Mouse (Mus musculus) ovary, adult 2 months (tissue): ENCODE measurements around the gene Olfr1504. TPM values are rescaled to one million over a fixed set of nuclear protein-coding genes. Genes with fewer than 3 reads are reported as not detected.

ENCODE experiments used
- polyA plus RNA-seq: library from polyadenylated mRNA; depleted of rRNA; stranded (reverse); fragments of >200 nt; gene quantifications from 2 replicates; pipeline ENCODE4 v1.2.3, GENCODE M21; 2012; rRNA removed

Gene Olfr1504
- not detected in 2 replicates for polyA plus RNA-seq

GRCm38 (mm10) chr19:13897828-13898227, at the start of gene Olfr1504:
Gene Olfr1504 (minus strand): TSS chr19:13897928.

GRCm38 (mm10) chr19:13913230-13913629, 15.5 kb upstream of the Olfr1504 start, which contains the start of gene Olfr1505:
Gene Olfr1505 (plus strand): TSS chr19:13913530.

GRCm38 (mm10) chr19:13861495-13861894, 36.2 kb downstream of the Olfr1504 start, which contains the start of gene Olfr1502:
Gene Olfr1502 (plus strand): TSS chr19:13861795.

GRCm38 (mm10) chr19:13850592-13850991, 47.1 kb downstream of the Olfr1504 start, which contains the start of gene Olfr1501:
Gene Olfr1501 (minus strand): TSS chr19:13850692.

Other genes starting within 250 kb of the Olfr1504 start
- not detected in 2 replicates for gene Olfr1490, start 246.8 kb downstream of the Olfr1504 start, polyA plus RNA-seq
- gene Olfr1491, start 200.7 kb downstream of the Olfr1504 start, polyA plus RNA-seq: not detected in 2 replicates
- not detected in 2 replicates for gene Olfr1493-ps1, start 174.7 kb downstream of the Olfr1504 start, polyA plus RNA-seq
- not detected in 2 replicates for gene Olfr1494, start 158.2 kb downstream of the Olfr1504 start, polyA plus RNA-seq
- not detected in 2 replicates for gene Olfr1495, start 133.3 kb downstream of the Olfr1504 start, polyA plus RNA-seq
- not detected in 2 replicates for gene Olfr1496, start 120.0 kb downstream of the Olfr1504 start, polyA plus RNA-seq
- not detected in 2 replicates for gene Olfr1497, start 99.7 kb downstream of the Olfr1504 start, polyA plus RNA-seq
- not detected in 2 replicates for gene Olfr1499, start 78.5 kb downstream of the Olfr1504 start, polyA plus RNA-seq
- not detected in 2 replicates for gene Olfr1500, start 67.4 kb downstream of the Olfr1504 start, polyA plus RNA-seq
- not detected in 2 replicates for gene Olfr1501, start 47.2 kb downstream of the Olfr1504 start, polyA plus RNA-seq
- gene Olfr1502, start 36.1 kb downstream of the Olfr1504 start, polyA plus RNA-seq: not detected in 2 replicates
- gene Olfr1505, start 15.6 kb upstream of the Olfr1504 start, polyA plus RNA-seq: not detected in 2 replicates